Mouse (Mus musculus): ENCODE results near the gene Fitm2.
"Not testable (repeated sequence)": the region's sequence is repeated elsewhere in the genome, so short reads cannot be mapped to it uniquely, and the experiment has no call there.

Fitm2 gene

DNA sequence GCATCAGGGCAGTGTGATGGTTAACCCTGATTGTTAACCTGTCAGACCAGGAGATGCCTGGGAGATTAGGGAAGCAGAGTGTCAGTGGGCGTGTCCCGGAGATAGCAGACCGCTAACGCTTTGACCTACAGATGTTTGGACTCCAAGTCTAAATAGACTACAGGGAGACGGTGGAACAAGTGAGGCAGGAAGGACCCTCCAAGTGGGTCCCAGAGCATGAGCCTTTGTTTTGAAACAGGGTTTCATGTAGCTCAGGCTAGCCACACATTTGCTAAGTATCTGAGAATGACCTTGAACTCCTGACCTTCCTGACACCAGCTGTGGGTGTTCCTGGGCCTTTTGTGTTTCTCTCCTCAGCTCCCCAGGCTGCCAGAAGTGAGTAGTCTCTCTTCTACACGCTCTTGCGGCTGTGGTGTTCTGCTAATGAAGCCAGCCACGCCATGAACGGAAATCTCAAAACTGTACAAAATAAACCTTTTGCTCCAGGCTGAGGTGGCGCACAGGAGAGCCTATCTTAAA is 9.1 kb downstream of the Fitm2 start:
- in situ Hi-C loops (cut with MseI, MboI) = no loop called here

DNA sequence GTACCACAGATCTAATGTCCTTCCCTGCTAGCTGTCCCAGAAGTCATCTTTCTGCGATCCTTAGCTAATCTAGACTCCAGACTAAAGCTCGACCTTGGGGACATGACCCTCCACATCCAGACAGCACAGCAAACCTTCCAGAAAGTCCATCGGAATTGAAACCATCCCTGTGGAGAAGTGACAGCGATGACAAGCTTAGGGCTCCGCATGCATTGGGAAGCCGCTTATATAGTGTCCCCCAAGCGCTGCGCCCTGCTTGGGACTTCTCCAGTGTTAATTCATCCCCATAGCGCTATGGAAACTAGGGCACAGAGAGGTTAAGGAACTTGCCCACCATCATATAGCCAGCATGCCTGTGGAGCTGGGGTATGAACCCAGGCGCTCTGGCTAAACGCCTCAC is 9.6 kb downstream of the Fitm2 start:
- in situ Hi-C loops (cut with MseI, MboI) = no loop called here

DNA sequence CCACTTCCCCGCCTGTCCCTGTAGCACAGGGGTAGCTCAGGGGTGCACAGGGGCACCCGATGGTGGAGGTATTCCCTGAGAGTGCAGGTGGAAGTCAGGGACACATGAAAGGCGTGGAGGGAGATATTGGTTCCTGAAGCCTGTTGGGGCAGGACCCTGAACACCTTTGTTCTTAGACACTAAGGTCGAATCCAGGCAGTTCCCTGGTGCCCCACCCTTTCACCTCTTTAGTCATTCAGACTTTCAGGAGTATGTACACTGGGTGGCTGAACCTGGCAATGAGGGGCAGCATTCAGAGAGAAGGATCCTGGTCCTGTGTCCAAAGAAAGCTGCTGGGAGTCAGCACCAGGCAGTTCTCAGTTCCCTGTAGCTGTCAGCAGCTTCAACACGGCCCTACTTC is 10.0 kb downstream of the Fitm2 start:
- in situ Hi-C loops (cut with MseI, MboI) = no loop called here

DNA sequence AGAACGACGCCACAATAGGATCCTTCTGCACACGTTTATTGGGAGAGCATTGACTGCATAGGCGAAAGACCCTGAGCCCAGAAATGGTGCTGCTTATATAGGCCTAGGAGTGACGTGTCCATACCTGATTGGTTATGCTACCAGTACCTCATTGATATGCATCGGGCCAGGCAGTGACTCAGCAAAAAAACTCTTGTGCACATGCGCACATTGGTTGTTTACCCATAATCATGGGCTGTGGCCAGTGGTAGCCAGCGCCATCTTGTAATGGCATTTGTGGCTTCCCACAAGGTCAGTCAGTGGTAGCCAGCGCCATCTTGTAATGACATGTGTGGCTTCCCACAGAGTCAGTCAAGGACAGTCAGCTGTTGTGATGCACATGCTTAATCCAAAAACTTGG is 11.1 kb downstream of the Fitm2 start:
- in situ Hi-C loops (cut with MseI, MboI) = not testable (repeated sequence)

DNA sequence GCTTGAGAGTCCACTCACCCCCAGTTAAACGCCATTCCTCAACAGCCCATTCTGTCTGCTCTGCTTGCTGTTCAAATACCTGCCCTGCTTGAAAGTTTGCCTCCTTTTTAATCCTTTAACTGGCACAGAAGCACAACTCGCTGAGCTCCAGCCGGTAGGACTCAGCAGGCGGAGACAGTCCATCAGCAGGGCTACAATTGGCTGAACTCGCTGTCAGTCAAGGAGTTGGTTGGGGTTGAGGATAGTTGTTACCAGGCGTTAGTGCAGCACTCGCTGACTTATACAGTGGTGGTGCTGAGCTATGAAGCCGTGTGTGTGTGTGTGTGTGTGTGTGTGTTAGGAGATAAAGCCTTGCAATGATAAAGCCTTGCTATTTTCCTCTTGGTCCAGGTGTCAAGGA is 11.8 kb downstream of the Fitm2 start:
- in situ Hi-C loops (cut with MseI, MboI) = no loop called here

DNA sequence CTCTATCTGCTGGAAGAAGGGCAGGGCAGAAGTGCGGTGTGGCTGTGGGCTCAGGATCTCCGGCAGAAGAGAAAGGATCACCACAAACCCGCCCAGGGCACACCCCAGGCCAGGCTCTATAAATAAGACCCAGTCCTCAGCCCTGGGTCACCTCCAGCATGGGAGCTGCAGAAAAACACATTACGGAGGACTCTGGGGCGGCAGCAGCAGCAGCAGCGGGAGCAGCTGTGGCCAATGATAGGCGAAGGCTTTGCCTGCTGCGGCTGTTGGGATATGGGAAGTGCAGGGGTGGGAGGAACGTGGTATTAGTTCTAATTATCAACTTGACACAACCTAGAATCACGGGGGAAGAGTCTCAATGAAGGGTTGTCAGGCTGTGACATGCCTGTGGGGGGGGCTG is 13.0 kb downstream of the Fitm2 start:
- in situ Hi-C loops (cut with MseI, MboI) = no loop called here

DNA sequence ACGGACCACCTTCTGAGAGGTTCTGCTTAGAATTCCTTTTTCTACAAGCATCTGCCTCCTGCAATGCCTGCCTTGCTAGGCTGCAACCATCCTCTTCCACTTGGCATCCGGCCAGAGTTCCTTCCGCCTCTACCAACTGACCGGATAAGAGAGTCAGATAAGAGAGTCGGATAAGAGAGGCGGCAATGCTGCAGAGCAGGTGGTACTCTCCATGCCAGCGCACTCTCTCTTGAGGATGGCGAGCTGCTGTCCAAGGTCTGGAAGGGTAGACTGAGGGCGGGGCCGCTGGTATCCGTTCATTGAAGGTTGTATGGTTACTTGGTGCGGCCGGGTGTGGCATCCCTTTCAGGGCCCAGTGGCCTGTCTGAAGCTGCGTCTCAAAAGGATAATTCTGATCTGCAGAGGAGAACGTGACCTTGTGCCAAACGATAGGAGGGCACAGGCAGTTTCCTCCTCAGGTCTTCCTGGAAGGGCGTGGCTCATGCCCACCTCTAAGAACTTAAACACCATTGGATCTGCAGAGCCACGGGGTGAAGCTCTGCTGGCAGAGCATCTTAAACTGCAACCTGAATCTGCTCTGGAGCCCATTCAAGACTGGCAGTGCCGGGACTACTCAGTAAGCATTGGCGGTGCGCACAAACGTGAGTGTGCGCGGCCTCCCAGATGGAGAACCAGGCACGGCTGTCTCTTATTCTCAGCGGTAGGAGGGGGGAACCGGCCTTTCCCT is 13.7 kb downstream of the Fitm2 start:
- in situ Hi-C loops (cut with MseI, MboI) = no loop called here

DNA sequence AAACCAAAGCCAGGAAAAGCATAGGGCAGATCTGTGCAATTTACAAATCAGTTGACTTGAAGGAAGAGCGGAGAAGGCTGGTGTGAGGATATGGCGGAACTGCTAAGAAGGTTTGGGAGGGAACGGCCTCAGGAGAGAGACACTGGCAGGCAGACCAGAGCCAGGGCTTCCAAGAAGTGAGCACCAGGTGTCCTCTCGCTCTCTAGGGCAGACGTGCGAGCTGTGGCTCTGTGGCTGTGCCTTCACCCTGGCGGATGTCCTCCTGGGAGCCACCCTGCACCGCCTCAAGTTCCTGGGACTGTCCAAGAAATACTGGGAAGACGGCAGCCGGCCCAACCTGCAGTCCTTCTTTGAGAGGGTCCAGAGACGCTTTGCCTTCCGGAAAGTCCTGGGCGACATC is 19.1 kb downstream of the Fitm2 start:
- in situ Hi-C loops (cut with MseI, MboI) = no loop called here

DNA sequence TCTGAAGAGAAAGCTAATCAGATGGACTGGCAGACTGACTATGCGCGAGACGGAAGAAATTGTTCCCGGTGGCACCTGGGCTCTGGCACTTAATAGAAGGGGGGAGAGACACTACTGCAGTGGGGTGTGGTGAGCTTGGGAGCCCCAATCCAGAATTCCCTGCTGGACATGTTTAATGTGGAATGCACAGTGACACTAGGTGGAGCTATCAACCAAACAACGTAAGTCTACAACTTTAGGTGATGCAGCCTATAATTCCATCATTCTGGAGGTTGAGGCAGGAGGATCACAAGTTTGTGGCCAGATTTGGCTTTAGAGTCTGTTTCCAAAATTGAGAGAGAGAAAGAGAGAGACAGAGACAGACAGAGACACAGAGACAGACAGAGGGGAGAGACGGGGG is 19.7 kb downstream of the Fitm2 start:
- in situ Hi-C loops (cut with MseI, MboI) = no loop called here

DNA sequence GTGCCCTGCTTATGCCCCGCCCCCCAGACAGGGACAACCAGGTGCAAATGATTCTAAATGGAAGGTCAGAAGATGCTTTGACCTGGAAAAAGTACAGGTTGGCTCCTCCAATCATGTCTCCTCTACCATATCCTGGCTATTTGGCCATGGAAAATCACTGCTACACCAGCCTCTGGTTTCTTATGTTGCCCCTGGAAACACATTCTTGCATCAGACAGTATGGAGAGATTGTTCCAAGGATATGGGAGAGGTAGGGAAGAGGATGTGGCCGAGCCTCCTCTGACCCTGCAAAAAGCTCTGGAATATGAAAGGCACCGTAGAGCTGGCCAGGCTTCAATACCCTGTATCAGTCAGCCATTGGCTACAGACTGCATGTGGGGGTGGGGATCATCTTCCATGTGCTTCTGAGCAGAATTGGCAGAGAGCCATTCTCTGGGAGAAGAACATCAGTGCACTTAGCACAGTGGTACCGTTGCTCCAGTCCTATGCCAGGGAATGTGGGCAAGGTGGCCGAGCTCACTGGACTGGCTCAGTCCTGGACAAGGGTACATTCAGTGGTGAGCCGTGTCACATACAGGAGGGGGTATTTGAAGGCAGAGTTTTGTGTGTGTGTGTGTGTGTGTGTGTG is 21.6 kb downstream of the Fitm2 start:
- in situ Hi-C loops (cut with MseI, MboI) = no loop called here

DNA sequence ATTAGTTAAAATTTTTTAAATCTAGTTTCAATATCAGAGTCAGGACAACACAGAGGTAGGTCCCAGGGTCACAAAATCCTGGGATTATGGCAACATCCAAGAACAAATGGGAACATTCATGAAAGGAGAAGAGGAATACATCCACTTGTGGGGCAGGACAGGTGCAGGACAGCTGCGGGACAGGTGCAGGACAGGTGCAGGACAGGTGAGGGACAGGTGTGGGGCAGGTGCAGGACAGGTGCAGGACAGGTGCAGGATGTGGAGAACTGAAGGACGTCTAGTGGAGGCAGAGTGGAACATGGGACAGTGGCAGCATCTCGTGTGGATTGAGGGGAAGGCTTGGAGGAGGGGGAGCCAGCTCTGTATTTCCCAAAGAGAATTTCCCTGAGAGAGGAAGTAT is 23.2 kb downstream of the Fitm2 start:
- in situ Hi-C loops (cut with MseI, MboI) = loop anchor here in 1 of 2 experiments (10.0 kb wide), 1 partner anchor 146 kb away; no protein-coding TSS in a partner anchor

DNA sequence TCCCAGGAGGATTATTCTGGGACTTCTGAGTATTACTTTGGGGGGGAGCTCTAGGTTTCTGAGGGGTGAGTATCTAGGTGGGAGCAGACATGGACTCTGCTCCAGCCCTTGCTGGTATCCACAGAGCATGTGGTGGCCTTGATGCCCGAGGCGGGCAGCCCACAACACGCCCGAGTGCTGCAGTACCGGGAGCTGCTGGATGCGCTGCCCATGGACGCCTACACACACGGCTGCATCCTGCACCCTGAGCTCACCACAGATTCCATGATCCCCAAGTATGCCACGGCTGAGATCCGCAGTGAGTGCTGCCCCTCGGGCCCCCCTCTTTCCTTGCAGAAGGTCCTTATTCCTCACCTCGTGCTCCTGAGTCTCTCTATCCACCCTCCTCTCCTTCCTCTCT is 25.1 kb downstream of the Fitm2 start:
- in situ Hi-C loops (cut with MseI, MboI) = loop anchor here in 1 of 2 experiments (10.0 kb wide), 1 partner anchor 147 kb away; no protein-coding TSS in a partner anchor

DNA sequence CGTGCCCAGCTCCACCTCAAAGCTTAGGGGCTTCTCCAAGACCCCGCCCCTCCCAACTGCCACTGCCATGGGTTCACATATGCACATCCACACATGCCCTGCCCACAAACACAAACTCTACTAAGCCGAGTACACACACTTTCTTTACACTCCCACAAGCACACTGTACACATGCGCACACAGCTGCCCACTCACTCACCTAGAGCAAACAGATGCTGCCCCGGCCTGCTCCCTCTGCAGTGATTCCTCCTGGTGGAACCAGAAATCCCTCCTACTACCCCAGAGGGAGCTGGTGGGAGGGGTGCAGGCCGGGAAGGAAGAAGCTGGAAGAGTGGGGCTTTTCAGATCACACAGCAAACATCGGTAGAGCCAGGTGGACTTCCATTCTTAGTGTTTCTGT is 28.4 kb downstream of the Fitm2 start:
- in situ Hi-C loops (cut with MseI, MboI) = loop anchor here in 1 of 2 experiments (10.0 kb wide), 1 partner anchor 151 kb away; no protein-coding TSS in a partner anchor

DNA sequence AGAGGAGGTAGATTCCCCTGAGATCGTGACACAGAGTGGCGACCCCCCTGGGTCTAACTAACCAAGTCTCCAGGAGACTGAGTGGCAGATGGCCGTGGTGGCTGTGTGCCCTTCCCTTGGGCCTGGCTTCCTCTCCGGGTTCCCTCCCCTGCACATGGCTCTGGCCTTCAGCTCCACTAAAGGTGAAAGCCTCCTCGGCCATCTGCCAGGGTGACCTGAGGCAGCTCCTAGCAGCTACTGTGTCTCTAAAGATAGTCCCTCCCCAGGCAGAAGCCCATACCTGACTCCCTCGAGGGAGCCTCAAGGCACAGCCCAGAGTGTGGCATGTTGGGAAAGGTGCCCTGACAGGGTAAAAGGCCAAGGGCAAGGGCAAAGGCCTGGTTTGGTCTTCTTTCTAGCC is 28.9 kb downstream of the Fitm2 start:
- in situ Hi-C loops (cut with MseI, MboI) = loop anchor here in 1 of 2 experiments (10.0 kb wide), 1 partner anchor 151 kb away; no protein-coding TSS in a partner anchor

DNA sequence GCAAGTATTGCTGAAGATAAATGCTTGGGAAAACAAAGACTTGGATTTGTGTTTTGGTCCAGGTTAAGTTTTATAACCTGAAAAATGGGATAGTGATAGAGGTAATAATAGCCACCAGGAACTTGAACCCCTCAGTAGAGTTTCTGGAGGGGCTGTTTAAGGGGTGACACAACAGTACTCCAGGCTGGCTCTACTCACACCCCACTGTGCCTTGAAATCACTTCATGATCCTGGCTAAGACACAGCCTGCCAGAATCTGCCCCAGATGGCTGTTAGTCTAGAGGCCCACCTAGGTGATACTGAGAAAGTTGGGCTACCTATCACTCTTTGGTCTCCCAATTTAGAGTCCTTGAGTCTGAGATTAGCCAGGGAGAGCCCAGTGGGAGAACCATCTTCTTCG is 32.9 kb downstream of the Fitm2 start:
- in situ Hi-C loops (cut with MseI, MboI) = no loop called here

DNA sequence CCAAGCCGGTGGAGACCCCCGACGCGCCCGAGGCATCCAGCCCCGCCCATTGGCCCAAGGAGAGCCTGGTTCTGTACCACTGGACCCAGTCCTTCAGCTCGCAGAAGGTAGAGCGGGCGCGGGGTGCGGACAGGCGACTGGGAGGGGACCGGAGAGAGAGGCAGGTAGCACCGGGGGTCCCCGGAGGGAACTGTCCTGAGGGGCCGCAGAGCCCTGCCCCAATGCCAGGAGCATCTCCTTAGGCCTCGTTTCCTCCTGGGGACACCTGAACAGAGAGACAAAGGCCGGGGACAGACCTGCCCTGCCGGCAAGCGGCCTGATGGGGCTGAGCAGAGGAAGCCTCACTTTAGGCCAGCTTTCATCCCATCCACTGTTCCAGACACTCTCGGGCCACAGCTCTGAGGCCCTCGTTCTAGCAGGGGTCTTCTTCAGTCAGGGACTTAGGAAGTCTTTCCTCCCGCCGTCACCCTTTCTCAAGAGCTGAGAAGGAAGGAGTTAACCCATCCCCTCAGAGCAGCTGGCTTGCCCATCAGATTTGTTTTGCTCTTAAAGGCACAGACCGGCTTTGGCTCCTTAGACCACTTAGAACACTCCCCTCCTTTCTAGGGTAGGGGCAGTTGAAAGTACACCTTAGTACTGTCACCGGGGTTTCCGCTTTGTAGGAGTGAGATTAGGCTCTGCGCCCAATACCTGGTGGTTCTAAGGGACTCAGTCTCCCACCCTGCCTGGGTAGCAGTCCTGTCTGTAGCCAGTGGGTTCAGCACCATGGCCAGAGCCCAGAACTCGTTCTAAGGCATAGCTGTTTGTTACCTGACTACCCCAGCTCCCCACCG is 33.6 kb downstream of the Fitm2 start:
- in situ Hi-C loops (cut with MseI, MboI) = no loop called here

DNA sequence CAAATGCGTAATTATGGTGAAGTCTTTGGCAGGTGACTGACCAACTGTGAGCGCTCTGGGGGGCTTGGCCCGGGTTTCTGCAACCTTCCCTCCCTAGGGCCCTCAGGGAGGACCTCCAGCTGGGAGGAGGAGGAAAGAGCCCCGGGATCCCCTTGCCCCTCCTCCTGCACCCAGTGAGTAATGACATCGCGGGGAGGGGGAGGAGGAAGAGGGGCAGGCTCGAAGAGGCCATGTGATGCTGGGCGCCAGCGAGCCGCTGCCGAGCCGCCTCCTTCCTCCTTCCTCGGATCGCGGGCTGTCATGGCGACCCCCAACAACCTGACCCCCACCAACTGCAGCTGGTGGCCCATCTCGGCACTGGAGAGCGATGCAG is 34.2 kb downstream of the Fitm2 start, which contains the start of gene Gdap1l1:
TSS of gene Gdap1l1 (plus strand) at position 231 of the 373 bp plus-strand sequence.
- in situ Hi-C loops (cut with MseI, MboI) = no loop called here

DNA sequence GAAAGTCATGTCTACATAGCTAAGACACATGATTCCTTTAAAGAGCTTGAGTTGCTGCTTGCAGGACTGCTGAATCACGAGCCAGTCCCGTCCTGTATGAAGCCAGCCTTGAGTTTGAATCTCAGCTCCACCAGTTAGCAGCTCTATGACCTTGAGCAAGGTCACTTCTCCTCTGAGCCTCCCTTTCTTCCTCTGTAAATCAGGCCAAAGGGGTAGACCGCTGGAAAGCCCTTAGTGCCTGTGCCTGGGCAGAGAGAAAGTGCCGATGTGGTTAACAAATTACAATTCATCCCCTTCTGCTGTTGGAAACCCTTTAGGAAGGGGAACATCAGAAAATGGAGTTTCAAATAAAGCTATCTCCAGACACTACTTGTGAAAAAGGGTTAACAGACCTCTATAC is 34.6 kb downstream of the Fitm2 start:
- in situ Hi-C loops (cut with MseI, MboI) = no loop called here

DNA sequence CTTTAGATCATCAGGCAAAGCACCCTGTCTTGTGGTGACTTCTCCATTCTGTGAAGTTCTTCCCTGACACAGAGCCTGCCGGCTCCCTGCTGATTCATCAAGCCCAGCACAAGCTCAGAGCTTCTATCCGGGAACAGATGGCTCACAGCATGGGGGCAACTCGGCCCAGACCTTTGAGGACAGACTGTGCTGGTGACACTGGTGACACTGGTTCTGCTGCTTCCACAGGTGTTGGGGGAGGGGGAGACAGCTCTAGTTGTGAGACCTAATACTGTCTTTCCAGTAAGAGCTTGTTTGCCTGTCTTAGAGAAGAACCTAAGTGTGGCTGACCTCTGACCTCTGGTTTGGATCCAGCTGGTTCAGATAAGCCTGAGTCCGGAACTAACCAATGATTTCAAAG is 38.5 kb downstream of the Fitm2 start:
- in situ Hi-C loops (cut with MseI, MboI) = no loop called here

DNA sequence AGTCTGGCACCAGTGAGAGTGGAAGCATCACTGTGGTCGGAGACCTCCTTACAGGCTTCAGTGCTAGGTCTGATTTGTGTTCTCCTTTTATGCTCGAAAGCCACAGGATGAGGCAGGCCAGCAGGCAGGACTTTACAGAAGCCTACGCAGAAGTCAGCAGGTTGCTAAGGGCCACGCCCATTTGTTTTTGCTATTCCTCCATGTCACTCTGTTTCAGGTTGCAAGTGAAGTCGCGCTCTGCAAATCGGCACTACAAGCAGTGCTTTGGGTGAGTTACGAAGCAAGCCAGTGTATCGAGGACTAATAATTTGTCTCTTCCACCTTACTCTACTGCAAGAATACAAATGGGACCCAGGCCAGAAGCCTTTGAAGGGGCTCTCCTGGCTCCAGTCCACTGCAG is 41.1 kb downstream of the Fitm2 start:
- in situ Hi-C loops (cut with MseI, MboI) = no loop called here

DNA sequence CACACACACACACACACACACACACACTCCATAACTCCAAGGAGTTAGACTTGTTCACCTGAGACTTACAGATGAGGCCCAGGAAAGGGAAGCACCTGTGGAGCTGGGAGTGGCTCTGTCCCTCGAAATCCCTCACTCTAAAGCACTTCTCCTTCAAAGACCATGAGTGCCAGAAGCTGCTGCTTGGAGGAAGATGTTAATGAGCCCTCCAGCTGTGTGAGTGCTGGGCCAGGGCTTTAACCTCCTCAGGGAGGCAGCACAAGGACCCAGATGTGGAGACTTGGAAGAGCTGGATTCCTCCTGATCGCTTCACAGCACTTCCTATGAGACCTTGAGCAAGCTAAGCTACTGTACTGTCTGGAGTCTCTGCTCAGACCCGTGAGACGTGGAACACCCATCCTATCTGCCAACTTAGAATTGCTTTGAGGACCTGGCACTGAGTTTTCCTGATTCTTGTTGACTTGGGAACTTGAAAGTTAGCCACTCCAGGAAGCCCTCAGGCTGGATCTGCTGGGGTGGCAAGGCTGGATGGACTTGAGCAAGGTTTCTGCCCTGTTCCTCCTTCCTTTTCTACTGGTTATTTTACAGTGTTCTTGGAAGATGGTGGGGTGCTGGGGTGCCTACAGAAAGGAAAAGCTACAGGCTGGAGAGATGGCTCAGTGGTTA is 44.0 kb downstream of the Fitm2 start:
- in situ Hi-C loops (cut with MseI, MboI) = no loop called here

DNA sequence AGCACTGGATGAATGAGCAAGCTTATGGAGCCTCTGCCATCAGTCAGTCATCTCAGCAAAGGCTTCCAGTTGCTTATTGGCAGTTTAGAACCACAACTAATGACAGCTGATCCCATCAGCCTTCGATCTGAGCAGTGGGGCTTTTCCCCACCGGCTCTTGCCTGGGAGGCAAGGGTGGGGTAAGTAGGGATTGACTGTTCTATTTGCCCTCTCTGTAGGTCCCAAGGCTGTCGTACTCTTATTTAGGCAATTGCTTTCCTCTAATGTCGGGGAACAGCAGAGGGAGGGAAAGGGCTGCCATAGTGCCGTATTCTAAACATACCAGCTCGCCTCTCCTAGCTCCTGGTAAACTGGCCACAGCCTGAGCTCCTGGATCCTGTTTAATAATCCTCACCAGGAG is 47.8 kb downstream of the Fitm2 start, which contains the start of gene Oser1:
TSS of gene Oser1 (minus strand) at position 101 of the 400 bp plus-strand sequence.
- in situ Hi-C loops (cut with MseI, MboI) = no loop called here
